Mouse (Mus musculus): Measurements from ENCODE around the gene Cxcr4.

GRCm38 (mm10) chr1:128590816-128591720 lies 1.0 kb downstream of the Cxcr4 start:
- TF ChIP-seq MAX (IDR thresholded peaks at IDR 0.05; ENCODE audit: low read length) (no peak; the same call in none of the 2 replicates), ZC3H11A (IDR thresholded peaks at IDR 0.05; ENCODE audit: low read depth, low read length) (no peak), CHD2 (IDR thresholded peaks at IDR 0.05; ENCODE audit: low read length) (peak; percentile 65), EP300 (IDR thresholded peaks at IDR 0.05; ENCODE audit: low read length) (peak; percentile 88), CTCF (conservative IDR thresholded peaks at IDR 0.05 in 1 of 2, IDR thresholded peaks at IDR 0.05 in 1 of 2; ENCODE audit: low read depth in 2 of 2, low read length in 2 of 2) (no peak), POLR2A (IDR thresholded peaks at IDR 0.05; ENCODE audit: low read depth, low read length) (peak; percentile 59; the same call in 1 of the 2 replicates), TCF12 (IDR thresholded peaks at IDR 0.05; ENCODE audit: low read depth, low read length) (peak; percentile 98), HCFC1 (IDR thresholded peaks at IDR 0.05; ENCODE audit: low read depth, low read length) (peak; percentile 56; the same call in 1 of the 2 replicates)
